Mouse (Mus musculus) neutrophil, adult 59 days (primary cell): ENCODE measurements around the gene Kit. TPM values are rescaled to one million over a fixed set of nuclear protein-coding genes. Genes with fewer than 3 reads are reported as not detected.

Experiments used
- total RNA-seq, 2 experiments: library from RNA; stranded (reverse); gene quantifications; 1 replicate in 1 of 2; 2 replicates in 1 of 2; pipeline ENCODE4 v1.2.4; 2023

Gene Kit
- 10 to 100 TPM; 11.7 to 18.6 TPM for total RNA-seq

DNA sequence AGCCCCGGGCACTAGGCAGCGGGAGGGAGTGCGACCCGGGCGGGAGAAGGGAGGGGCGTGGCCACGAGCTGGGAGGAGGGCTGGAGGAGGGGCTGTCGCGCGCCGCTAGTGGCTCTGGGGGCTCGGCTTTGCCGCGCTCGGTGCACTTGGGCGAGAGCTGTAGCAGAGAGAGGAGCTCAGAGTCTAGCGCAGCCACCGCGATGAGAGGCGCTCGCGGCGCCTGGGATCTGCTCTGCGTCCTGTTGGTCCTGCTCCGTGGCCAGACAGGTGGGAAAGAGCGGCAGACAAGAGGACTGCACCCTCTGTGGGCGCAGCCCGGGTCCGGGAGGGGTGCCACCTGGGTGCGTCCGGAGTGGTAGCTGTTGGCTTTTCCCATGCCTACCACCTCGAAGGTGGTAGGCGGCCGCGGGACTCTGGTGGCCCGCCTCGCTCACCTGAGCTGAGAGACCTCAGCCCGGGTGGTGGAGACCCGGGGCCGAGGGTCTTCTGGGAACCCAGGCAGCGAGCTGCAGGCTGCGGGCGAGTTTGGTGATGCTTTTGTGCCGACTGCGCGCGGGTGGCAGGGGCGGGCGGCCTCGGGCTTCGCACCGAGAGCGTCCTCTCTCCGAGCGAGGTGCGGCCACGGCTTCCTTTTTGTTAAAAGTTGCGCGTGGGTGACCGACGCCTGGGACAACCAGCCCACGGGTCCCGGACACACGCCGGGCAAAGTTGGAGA is at the start of gene Kit:
TSS of gene Kit (plus strand) at position 65 of the 715 bp plus-strand sequence.

